Mouse (Mus musculus): ENCODE data around the gene Filip1l. TPM values are rescaled to one million over a fixed set of nuclear protein-coding genes. Genes with fewer than 3 reads are reported as not detected.

Gene Filip1l
- polyA plus RNA-seq, 1 experiment, result 13.8 TPM

DNA sequence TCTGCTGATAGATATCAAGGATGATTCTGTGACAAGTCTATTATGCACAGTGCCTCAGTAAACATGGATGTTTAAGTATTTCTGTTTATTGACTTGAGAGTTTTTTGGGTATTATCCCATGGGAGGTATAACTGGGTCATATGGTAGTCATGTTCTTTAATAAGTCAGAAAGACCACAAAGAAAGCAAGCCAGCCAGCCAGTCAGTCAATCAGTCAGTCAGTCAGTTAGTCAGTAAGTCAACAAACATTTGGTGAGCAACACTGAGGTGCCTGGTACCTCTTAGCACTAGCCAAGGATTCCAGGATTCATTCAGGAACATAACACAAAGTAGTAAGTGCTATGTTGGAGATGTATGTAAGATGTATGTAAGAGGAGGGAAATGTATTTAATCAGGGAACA lies 135.8 kb downstream of the Filip1l start:
- no peak for TF ChIP-seq POLR2A (IDR thresholded peaks at IDR 0.05; ENCODE audit: borderline replicate concordance, control insufficient read depth, low read depth, low read length)
- no peak for TF ChIP-seq CTCF (IDR thresholded peaks at IDR 0.05; ENCODE audit: control insufficient read depth, insufficient read depth, low read length)
- H3K4me1 ChIP-seq (ENCODE audit: control insufficient read depth, insufficient read depth, low read length), result no peaks in the 10 kb centered on the region
- no peak overlapping the region for H3K4me3 ChIP-seq (replicated peaks; ENCODE audit: control insufficient read depth, low read depth, low read length)
- no peak overlapping the region for H3K27ac ChIP-seq (ENCODE audit: control insufficient read depth, insufficient read depth, low read depth, low read length, poor library complexity)

GRCm38 (mm10) chr16:57490691-57491090 lies 137.8 kb downstream of the Filip1l start:
- TF ChIP-seq CTCF (IDR thresholded peaks at IDR 0.05; ENCODE audit: control insufficient read depth, insufficient read depth, low read length), result no peak
- no peak for TF ChIP-seq POLR2A (IDR thresholded peaks at IDR 0.05; ENCODE audit: borderline replicate concordance, control insufficient read depth, low read depth, low read length)
- Histone ChIP-seq H3K27ac (ENCODE audit: control insufficient read depth, insufficient read depth, low read depth, low read length, poor library complexity) (no peak overlapping the region), H3K4me3 (replicated peaks; ENCODE audit: control insufficient read depth, low read depth, low read length) (no peak overlapping the region), H3K4me1 (ENCODE audit: control insufficient read depth, insufficient read depth, low read length) (no peaks in the 10 kb centered on the region)
- 85% methylated on average over 8 of the region's 8 CpGs for WGBS

DNA sequence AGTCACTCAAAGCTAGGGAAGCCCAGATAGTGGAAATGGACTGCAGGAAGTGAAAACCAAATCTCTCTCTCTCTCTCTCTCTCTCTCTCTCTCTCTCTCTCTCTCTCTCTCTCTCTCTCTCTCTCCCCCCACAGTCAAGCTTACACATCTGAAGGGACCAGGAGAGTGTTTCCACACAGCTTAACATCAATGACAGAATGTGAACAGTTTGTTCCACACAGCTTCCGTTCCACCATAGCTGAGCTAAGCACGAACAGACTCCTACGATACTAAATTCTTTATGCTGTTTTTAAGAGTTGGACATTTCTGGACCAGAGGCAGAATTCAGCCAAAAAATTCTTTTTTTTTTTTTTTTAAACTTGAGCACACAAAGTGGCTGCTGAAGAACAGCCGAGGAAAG lies 139.0 kb downstream of the Filip1l start:
- H3K4me1 ChIP-seq (ENCODE audit: control insufficient read depth, insufficient read depth, low read length), result no peaks in the 10 kb centered on the region
- TF ChIP-seq CTCF (IDR thresholded peaks at IDR 0.05; ENCODE audit: control insufficient read depth, insufficient read depth, low read length), result no peak
- TF ChIP-seq POLR2A (IDR thresholded peaks at IDR 0.05; ENCODE audit: borderline replicate concordance, control insufficient read depth, low read depth, low read length), result no peak
- no peak overlapping the region for H3K4me3 ChIP-seq (replicated peaks; ENCODE audit: control insufficient read depth, low read depth, low read length)
- no peak overlapping the region for H3K27ac ChIP-seq (ENCODE audit: control insufficient read depth, insufficient read depth, low read depth, low read length, poor library complexity)
- 89% methylated on average over 4 of the region's 4 CpGs for WGBS

- 54% methylated on average over 10 of the region's 10 CpGs for WGBS
- Histone ChIP-seq H3K4me3 (replicated peaks; ENCODE audit: control insufficient read depth, low read depth, low read length) (no peak overlapping the region), H3K27ac (ENCODE audit: control insufficient read depth, insufficient read depth, low read depth, low read length, poor library complexity) (no peak overlapping the region), H3K4me1 (ENCODE audit: control insufficient read depth, insufficient read depth, low read length) (no peaks in the 10 kb centered on the region)
- no peak for TF ChIP-seq CTCF (IDR thresholded peaks at IDR 0.05; ENCODE audit: control insufficient read depth, insufficient read depth, low read length)
- no peak for TF ChIP-seq POLR2A (IDR thresholded peaks at IDR 0.05; ENCODE audit: borderline replicate concordance, control insufficient read depth, low read depth, low read length)
Observed at GRCm38 (mm10) chr16:57495476-57496203, 142.7 kb downstream of the Filip1l start.

DNA sequence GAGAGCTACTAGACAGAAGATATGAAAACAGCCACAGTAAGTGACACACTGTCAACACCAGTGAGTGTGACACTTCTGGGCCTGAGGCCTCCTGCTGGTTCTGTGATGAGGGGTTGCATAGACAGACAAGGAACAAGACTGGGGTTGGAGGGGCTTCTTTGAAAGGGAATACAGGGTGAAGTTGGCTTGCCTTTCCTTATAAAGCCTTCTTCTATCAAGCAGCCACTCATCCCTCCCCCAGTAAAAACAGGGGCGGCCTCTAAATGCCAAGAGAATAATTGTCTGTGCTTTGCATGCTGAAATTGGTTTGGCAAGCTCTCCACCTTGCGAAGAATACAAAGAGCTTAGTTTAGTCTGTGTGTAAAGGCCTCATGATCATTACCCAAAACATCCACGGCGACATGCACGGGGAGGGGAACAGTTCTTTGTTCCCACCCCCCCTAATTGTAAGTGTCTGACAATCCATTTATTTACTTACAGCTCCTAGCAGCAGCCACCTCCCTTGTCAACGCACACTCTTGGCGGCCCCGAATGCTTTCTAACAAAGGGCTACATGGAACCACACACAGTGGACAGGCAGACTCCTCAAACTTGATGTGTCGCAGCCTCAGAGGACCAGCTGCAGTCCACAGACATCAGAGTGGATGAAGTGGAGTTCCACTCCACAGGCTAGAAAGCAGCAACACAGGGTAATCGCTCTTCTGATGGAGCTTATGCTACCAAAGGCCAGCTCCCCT lies 143.7 kb downstream of the Filip1l start:
- WGBS, result 86% methylated on average over 10 of the region's 10 CpGs
- TF ChIP-seq CTCF (IDR thresholded peaks at IDR 0.05; ENCODE audit: control insufficient read depth, insufficient read depth, low read length), result no peak
- TF ChIP-seq POLR2A (IDR thresholded peaks at IDR 0.05; ENCODE audit: borderline replicate concordance, control insufficient read depth, low read depth, low read length), result no peak
- H3K4me1 ChIP-seq (ENCODE audit: control insufficient read depth, insufficient read depth, low read length), result no peaks in the 10 kb centered on the region
- no peak overlapping the region for H3K27ac ChIP-seq (ENCODE audit: control insufficient read depth, insufficient read depth, low read depth, low read length, poor library complexity)
- no peak overlapping the region for H3K4me3 ChIP-seq (replicated peaks; ENCODE audit: control insufficient read depth, low read depth, low read length)

GRCm38 (mm10) chr16:57500851-57501250 lies 148.0 kb downstream of the Filip1l start:
- WGBS, result 47% methylated on average over 3 of the region's 3 CpGs
- H3K27ac ChIP-seq (ENCODE audit: control insufficient read depth, insufficient read depth, low read depth, low read length, poor library complexity), result no peak overlapping the region
- no peaks in the 10 kb centered on the region for H3K4me1 ChIP-seq (ENCODE audit: control insufficient read depth, insufficient read depth, low read length)
- TF ChIP-seq POLR2A (IDR thresholded peaks at IDR 0.05; ENCODE audit: borderline replicate concordance, control insufficient read depth, low read depth, low read length), result no peak
- TF ChIP-seq CTCF (IDR thresholded peaks at IDR 0.05; ENCODE audit: control insufficient read depth, insufficient read depth, low read length), result no peak
- H3K4me3 ChIP-seq (replicated peaks; ENCODE audit: control insufficient read depth, low read depth, low read length), result no peak overlapping the region

GRCm38 (mm10) chr16:57502230-57502629 lies 149.3 kb downstream of the Filip1l start:
- no peak overlapping the region for H3K27ac ChIP-seq (ENCODE audit: control insufficient read depth, insufficient read depth, low read depth, low read length, poor library complexity)
- TF ChIP-seq CTCF (IDR thresholded peaks at IDR 0.05; ENCODE audit: control insufficient read depth, insufficient read depth, low read length), result no peak
- no peak for TF ChIP-seq POLR2A (IDR thresholded peaks at IDR 0.05; ENCODE audit: borderline replicate concordance, control insufficient read depth, low read depth, low read length)
- 55% methylated on average over 2 of the region's 2 CpGs for WGBS

GRCm38 (mm10) chr16:57502761-57503160 lies 149.9 kb downstream of the Filip1l start:
- H3K4me1 ChIP-seq (ENCODE audit: control insufficient read depth, insufficient read depth, low read length), result no peaks in the 10 kb centered on the region
- H3K4me3 ChIP-seq (replicated peaks; ENCODE audit: control insufficient read depth, low read depth, low read length), result no peak overlapping the region
- TF ChIP-seq CTCF (IDR thresholded peaks at IDR 0.05; ENCODE audit: control insufficient read depth, insufficient read depth, low read length) (no peak), POLR2A (IDR thresholded peaks at IDR 0.05; ENCODE audit: borderline replicate concordance, control insufficient read depth, low read depth, low read length) (no peak)
- WGBS, result 51% methylated on average over 5 of the region's 5 CpGs
- no peak overlapping the region for H3K27ac ChIP-seq (ENCODE audit: control insufficient read depth, insufficient read depth, low read depth, low read length, poor library complexity)

More at GRCm38 (mm10) chr16:57502230-57502629, 149.3 kb downstream of the Filip1l start:
- Histone ChIP-seq H3K4me1 (ENCODE audit: control insufficient read depth, insufficient read depth, low read length) (no peaks in the 10 kb centered on the region), H3K4me3 (replicated peaks; ENCODE audit: control insufficient read depth, low read depth, low read length) (no peak overlapping the region)
